Mouse (Mus musculus) E14TG2a.4 (cell line): ENCODE data around the gene Slc37a2.
A peak's percentile ranks its signal among the peaks of the same experiment; 100 is the strongest.
"Not testable (repeated sequence)": the region's sequence is repeated elsewhere in the genome, so short reads cannot be mapped to it uniquely, and the experiment has no call there.

Experiments used
- H3K27me3 ChIP-seq: 2 replicates; pipeline ENCODE4 v1.6.1; 2014; ENCODE audit warnings: low read length, control low read depth; ENCODE audit not compliant: insufficient read depth
- H3K36me3 ChIP-seq: 2 replicates; pipeline ENCODE4 v1.6.1; 2014; ENCODE audit warnings: low read length, control low read depth; ENCODE audit not compliant: insufficient read depth
- H3K4me1 ChIP-seq: replicated peaks from 2 replicates; pipeline ENCODE4 v1.6.1; 2014; ENCODE audit warnings: low read depth, low read length, control low read depth
- H3K4me3 ChIP-seq: replicated peaks from 2 replicates; pipeline ENCODE4 v1.5.1; 2014; ENCODE audit warnings: mild to moderate bottlenecking, low read length
- H3K9me3 ChIP-seq: 2 replicates; pipeline ENCODE4 v1.6.1; 2014; ENCODE audit warnings: low read length, control low read depth
- CTCF ChIP-seq: conservative IDR thresholded peaks from 2 replicates; pipeline ENCODE4 v1.5.1; 2014; ENCODE audit warnings: low read length
- NANOG ChIP-seq: IDR thresholded peaks from 2 replicates; pipeline ENCODE4 v1.6.1; 2014; ENCODE audit warnings: borderline replicate concordance, low read length, mixed read lengths
- POU5F1 ChIP-seq: IDR thresholded peaks from 2 replicates; pipeline ENCODE4 v1.6.1; 2014; ENCODE audit warnings: low read length, borderline replicate concordance

Slc37a2 gene

DNA sequence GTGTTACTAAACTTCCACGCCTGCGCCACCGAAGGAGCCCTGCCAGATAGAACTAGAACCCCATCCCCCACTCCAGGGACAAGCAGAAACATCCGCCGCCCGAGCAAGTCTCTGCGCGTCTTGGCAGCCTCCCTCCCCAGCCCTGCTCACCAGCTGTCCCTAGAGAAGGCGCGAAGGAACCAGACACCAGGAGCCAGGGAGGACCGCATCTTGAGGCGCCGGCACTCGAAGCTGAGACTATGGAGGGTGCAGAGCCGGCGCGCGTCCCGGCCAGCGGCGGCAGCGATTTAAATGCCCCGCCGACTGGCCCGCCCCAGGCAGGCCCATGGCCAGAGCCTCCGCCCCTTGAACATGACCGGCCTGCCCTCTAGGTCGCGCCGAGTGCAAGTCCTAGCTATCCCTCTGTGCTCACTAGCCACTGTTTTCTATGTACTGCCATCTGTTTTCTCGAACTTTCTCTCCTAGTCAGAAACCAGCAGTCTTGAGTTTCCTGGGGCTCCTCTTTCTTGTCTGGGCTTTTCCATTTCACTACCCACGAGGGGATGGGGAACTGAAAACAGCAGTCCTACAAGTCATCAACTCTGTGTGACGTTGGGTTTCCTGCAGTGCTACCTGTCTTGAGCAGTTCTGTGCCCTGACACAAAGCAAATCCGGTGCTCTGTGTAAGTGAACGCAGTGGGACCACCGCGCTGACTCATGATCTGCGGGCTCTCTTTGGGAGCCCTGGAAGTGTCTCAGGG lies at the start of gene Slc37a2:
Gene Slc37a2 (minus strand): TSS at position 590 of the 740 bp plus-strand sequence.
- peaks cover 33% of the 10 kb centered on the region for H3K27me3 ChIP-seq
- peaks cover 19% of the 10 kb centered on the region for H3K4me1 ChIP-seq
- H3K9me3 ChIP-seq = 0 out of 2 replicates have a peak, but pooled peaks cover 9% of the 10 kb centered on the region
- no peak for TF ChIP-seq CTCF
- H3K36me3 ChIP-seq = no peaks in the 10 kb centered on the region
- H3K4me3 ChIP-seq = peak within 1 kb of the TSS; percentile 74

DNA sequence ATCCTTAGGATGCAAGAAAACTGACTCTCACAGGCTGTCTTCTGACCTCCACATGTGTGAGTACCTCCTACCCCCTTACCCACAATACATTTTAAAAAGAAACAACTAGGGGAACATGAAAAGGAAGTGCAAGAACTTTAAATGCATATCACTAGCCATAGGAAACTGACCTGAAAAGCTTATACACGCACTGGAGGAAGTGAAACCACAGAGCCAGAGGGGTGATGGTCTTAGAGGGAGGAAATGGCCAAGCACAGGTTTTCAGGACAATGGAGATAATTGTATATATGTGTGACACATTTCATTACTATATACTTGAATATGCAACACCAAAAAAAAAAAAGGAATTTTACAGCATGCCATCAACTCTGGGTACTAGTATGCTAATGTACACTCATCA lies 46.2 kb upstream of the Slc37a2 start:
- no peaks in the 10 kb centered on the region for H3K4me1 ChIP-seq
- H3K36me3 ChIP-seq = no peaks in the 10 kb centered on the region
- no peaks in the 10 kb centered on the region for H3K9me3 ChIP-seq
- H3K27me3 ChIP-seq = no peaks in the 10 kb centered on the region
- H3K4me3 ChIP-seq = no peak overlapping the region
- TF ChIP-seq POU5F1 (no peak), NANOG (no peak), CTCF (no peak)

DNA sequence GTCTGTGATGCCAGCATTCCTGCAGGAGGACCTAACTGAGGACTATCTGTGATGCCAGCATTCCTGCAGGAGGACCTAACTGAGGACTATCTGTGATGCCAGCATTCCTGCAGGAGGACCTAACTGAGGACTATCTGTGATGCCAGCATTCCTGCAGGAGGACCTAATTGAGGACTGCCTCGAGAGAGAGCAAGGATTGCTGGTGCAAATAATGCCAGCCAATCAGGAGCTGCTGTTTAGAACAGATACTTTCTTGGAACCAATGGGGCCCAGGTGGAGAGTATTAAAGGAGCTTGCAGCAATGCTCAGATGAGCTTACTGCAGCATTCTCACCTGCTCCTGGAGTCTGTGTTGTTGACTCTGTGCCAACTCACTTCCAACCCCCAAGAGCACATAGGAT lies 45.0 kb upstream of the Slc37a2 start:
- H3K4me3 ChIP-seq, H3K36me3 ChIP-seq, H3K27me3 ChIP-seq, H3K4me1 ChIP-seq, H3K9me3 ChIP-seq: not testable (repeated sequence)

DNA sequence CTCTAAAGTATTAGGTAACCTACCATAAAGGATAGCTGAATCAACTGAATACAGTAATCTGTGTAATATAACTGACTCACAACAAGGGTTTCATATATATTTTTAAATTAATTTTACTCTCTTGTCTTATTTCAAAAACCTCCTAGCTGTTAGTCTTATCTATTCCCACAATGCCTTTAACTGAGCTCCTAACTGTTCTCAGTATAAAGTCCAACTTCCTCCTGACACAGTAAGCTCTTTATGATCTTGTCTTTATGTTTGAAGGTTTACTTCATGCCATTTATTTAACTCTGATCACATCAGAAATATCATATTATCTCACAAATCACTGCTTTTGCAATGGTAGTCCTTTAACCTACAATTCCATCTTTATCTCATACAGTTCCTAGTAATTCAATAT lies 40.0 kb upstream of the Slc37a2 start:
- no peak overlapping the region for H3K4me3 ChIP-seq
- H3K4me1 ChIP-seq = no peaks in the 10 kb centered on the region
- H3K27me3 ChIP-seq = no peaks in the 10 kb centered on the region
- H3K9me3 ChIP-seq = no peaks in the 10 kb centered on the region
- no peaks in the 10 kb centered on the region for H3K36me3 ChIP-seq
- TF ChIP-seq NANOG = no peak
- TF ChIP-seq CTCF = no peak
- no peak for TF ChIP-seq POU5F1

DNA sequence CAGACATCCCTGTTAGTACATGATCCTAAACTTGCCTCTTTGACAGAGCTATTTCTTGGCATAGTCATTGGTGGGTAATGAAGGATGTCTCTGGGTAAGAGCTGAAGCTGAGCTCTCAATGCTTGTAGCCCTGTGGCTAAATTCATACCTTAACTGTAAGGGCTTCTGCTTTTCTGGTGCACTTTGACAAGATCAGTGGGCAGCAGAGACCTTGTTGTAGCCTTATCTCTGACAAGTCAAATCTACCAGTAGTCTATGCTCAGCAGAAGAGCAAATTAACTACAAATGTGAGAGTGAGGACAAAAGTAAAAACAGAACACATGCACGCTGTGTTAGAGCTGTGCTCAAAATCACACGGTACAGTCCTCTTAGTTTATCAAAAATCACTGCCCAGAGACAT lies 11.1 kb upstream of the Slc37a2 start:
- Histone ChIP-seq H3K36me3 (no peaks in the 10 kb centered on the region), H3K4me1 (no peaks in the 10 kb centered on the region), H3K27me3 (no peaks in the 10 kb centered on the region), H3K9me3 (no peaks in the 10 kb centered on the region), H3K4me3 (no peak overlapping the region)
- no peak for TF ChIP-seq CTCF
- TF ChIP-seq NANOG = no peak
- TF ChIP-seq POU5F1 = no peak

DNA sequence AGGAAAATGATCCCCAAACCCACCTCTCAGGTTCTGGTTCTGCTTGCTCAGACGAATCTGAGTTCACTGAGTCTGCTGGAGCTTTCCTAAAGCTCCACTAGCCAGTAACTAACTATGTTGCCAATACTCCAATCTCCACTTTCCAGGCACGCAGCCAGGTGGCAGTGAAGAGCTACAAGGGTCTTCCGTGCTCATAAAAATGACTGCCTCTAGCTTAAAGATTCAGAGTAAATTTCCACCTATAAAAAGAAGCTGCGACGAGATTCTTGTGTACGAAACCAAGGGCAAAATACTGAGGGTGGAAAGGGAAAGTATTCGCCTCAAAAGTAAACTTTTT lies 319 bp upstream of the Slc37a2 start:
- no peaks in the 10 kb centered on the region for H3K36me3 ChIP-seq
- TF ChIP-seq CTCF (peak; percentile 58), POU5F1 (no peak)
- H3K4me1 ChIP-seq = peaks cover 19% of the 10 kb centered on the region
- 0 out of 2 replicates have a peak, but pooled peaks cover 9% of the 10 kb centered on the region for H3K9me3 ChIP-seq
- H3K4me3 ChIP-seq = peak overlapping the region; percentile 74
- peaks cover 33% of the 10 kb centered on the region for H3K27me3 ChIP-seq

DNA sequence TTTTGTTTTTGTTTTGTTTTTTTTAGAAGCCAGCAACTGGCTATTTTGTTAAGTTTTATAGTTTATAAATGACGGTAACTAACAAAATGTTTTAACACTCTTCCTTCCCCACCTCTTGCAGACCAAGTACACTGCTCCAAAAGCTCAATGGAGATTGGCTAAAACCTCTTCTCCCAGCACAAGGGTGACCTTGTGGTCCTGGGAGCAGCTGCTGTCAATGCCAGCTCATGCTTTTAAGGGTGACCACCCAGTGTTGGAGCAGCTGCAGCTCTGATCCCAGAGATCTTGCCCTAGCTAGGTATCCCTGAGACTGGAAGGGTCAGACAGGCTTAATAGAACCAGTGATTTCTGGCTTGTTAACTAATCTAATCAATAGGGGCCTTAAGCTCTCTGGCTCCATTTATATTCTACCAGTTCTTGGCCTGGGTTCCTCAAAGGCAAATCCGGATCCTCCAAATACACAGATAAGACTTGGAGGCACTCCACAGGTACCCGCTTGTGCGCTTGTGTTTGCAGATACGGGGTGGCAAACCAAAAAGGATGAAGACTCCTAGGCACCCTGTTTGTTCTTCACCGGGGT lies 917 bp downstream of the Slc37a2 start:
- Histone ChIP-seq H3K4me3 (peak overlapping the region; percentile 74), H3K27me3 (peaks cover 33% of the 10 kb centered on the region), H3K4me1 (peaks cover 19% of the 10 kb centered on the region), H3K36me3 (no peaks in the 10 kb centered on the region), H3K9me3 (0 out of 2 replicates have a peak, but pooled peaks cover 8% of the 10 kb centered on the region)
- TF ChIP-seq NANOG = no peak
- TF ChIP-seq CTCF = no peak
- TF ChIP-seq POU5F1 = no peak

DNA sequence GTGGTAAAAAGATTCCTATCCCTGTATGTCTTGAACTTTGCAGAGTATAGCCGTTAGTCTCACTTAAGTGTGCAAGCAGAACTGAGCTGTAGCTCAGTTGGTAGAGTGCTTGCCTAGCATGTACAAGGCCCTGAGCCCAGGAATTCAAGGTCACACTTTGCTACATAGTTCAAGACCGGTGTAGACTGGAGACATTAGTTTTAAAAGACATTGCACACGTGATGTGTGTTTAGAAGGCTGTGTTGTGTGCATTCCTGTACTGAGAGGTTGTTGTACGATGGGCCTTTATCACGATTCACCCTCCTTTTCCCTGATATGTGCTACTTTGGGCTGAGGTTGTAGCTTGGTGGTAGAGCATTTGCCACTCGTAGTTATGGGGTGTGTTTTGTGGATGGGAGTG lies 4.9 kb downstream of the Slc37a2 start:
- peaks cover 30% of the 10 kb centered on the region for H3K4me1 ChIP-seq
- no peak for TF ChIP-seq CTCF
- no peak for TF ChIP-seq NANOG
- no peak for TF ChIP-seq POU5F1
- no peaks in the 10 kb centered on the region for H3K9me3 ChIP-seq
- no peak overlapping the region for H3K4me3 ChIP-seq
- peaks cover 17% of the 10 kb centered on the region for H3K27me3 ChIP-seq
- no peaks in the 10 kb centered on the region for H3K36me3 ChIP-seq

DNA sequence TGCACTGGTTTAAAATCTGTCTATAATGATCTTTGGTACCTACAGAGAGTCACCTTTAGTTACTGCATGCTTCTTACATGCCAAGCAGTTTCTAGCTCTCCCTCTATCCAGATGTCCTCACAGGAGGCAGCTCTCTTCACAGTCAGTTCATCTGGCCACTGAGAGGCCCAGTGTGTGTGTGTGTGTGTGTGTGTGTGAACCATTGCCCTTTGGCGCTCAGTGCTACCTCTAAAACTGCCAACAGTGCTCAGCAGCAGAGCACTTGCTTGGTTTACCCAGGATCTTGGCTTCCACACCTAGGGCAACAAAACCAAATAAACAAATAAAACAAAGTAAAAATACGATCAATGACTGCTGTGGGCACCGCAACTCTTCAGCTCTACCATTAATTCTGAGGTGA lies 5.6 kb downstream of the Slc37a2 start:
- H3K27me3 ChIP-seq = peaks cover 11% of the 10 kb centered on the region
- H3K4me3 ChIP-seq = no peak overlapping the region
- H3K4me1 ChIP-seq = peaks cover 25% of the 10 kb centered on the region
- no peak for TF ChIP-seq NANOG
- H3K36me3 ChIP-seq = no peaks in the 10 kb centered on the region
- no peaks in the 10 kb centered on the region for H3K9me3 ChIP-seq
